Mouse (Mus musculus) CD4-positive naive resting alpha-beta T cell, adult 76 days (primary cell): ENCODE results near the gene Zfp64. TPM values are rescaled to one million over a fixed set of nuclear protein-coding genes. Genes with fewer than 3 reads are reported as not detected.

ENCODE experiments used
- total RNA-seq: library from RNA; stranded (reverse); gene quantifications from one replicate; pipeline ENCODE4 v1.2.4, GENCODE M21; 2023

The Zfp64 gene
- 28.8 TPM for total RNA-seq

GRCm38 (mm10) chr2:168954835-168955716 is at the start of gene Zfp64:
TSS of gene Zfp64 (minus strand) at chr2:168955587.

Other genes starting within 250 kb of the Zfp64 start
- gene Atp9a, start 213.2 kb downstream of the Zfp64 start, total RNA-seq = 14.6 TPM
- not detected for gene Sall4, start 187.6 kb downstream of the Zfp64 start, total RNA-seq